Mouse (Mus musculus): ENCODE data around the gene Vps26b.

The Vps26b gene

DNA sequence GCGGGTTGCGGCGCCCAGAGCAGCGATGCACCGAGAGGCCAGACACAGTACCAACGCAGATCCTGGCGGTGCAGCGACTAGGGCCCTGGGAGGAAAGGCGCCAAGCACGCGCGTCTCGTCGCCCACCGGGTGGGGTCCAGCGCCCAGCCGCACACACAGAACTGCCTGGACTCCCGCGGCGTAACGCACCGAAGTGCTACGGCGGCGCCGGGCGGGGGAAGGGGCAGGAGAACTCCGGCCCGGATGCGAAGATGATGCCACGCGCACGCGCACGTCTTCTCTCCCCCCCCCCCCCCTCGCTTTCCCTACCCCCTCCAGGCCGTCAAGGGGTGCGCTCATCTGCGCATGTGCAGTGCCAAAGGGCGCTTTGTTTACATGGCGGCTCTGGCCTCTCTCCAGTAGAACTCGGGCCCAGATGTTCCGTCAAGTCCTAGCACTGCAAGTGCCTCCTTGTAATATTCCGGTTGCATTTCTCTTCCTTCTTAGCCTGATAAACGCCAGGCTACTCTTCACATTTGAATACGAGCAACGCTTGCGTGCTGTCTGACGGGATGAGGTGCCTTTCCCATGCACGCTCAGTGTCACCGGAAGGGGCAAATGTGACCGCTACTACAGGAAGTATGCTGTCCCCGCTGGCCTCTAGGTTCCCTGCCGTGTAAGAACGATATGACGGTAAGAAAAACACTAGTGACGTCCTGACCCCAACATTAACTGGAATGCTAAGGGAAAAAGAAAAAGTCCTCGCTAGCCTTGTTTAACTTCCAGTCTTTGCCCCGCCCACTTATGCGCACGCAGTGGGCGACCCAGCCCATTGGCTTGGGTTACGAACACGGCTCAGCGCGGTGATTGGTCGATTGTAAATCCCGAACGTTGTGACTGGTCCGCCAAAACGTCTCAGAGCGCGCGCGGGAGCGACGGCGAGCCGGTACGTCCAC is at the start of gene Vps26b, which contains the start of gene Ncapd3:
Gene Vps26b (minus strand): TSS at position 238 of the 935 bp plus-strand sequence.
Gene Ncapd3 (plus strand): TSS at position 348 of the 935 bp plus-strand sequence.
- peak; percentile 98 for DNase-seq

DNA sequence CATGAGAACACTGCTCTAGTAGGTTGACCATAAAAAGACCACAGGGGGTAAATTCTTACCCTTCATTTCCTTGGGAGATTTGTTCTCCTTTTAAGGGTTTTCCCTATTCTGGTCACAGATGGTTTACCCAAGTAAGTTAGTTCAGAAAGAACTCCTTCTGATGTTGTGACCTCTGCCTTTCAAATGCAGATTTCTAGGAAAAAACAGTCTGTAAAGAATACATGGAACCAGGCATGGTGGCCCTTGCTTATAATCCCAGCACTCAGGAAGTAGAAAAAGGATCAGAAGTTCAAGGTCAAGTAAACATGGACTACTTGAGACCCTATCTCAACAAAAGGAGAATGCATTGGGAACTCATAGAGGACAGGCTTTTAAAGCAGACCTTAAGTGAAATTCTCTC is 45.9 kb upstream of the Vps26b start:
- DNase-seq, result no peak

DNA sequence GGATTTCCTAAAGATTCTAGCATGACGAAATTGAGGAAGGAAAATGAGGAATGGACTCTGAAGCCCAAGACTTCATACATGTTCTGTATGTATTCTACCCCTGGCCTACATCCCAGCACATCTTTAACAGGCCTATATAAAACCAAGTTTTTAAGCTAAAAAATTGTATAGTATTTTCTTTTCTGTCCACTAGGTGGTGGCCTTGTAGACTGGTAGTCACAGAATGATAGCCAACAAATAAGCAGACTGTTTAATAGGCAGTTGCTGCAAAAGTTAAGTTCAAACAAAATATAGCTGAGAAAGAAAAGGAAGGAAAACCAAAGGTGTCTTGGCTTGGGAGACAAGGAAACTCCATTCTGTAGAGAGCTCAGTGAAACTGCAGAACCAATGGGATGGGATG is 44.8 kb upstream of the Vps26b start:
- no peak for DNase-seq

DNA sequence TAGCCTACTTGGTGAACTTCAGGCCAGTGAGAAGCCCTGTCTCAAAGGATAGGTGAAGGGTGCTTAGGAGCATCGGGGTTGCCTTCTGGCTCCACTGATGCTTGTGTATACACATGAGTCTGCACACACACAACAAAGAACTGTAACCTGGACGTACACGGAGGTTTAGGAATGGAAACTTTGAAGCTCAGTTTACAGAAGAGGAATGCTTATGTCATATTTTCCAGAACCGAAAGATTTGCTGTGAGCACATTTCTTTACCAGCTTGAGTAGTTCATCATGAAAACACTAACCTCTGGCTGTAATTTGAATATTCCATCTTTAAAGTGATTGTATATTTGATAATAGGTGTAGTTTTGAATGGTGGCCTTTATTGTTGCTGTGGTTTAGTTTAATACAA is 41.0 kb upstream of the Vps26b start:
- DNase-seq, result no peak

DNA sequence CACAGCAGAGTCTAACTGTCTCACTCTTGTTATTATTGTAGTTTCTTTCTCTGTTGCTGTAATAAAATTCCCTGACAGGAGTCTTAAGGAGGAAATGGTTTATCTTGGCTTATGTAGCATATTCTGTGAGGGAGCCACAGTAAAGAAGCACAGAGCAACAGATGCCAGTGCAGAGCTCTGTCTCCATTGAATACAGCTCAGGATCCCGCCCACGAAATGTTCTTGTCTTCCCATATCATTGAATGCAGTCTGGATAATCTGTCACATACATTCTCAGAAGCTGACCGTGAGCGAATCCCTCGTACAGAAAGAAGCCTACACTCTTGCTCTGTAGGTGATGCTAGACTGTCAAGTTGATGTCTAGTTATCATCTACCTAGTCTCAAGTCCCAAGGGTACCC is 28.5 kb upstream of the Vps26b start:
- DNase-seq, result no peak

- DNase-seq, result no peak
These were observed 19.6 kb upstream of the Vps26b start for GRCm38 (mm10) chr9:27049492-27049891.

- no peak for DNase-seq
These were observed 14.0 kb upstream of the Vps26b start for GRCm38 (mm10) chr9:27043892-27044291.

DNA sequence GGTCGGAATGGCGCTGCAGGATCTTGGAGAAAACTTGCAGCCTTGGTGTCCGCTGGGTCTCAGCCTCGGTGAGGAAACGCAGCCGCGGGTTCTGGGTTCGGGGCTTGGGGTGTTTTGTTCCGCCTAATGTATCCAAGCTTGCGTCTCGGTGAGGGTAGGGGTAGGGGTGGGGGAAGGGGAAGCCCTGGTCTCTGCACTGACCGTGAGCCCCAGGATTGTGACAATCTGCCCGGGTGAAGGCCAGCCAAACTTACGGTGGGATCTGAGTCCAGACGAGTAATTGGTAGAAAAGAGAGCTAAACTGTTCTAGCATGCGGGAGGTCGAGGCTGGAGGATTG is 867 bp upstream of the Vps26b start:
- no peak for DNase-seq

DNA sequence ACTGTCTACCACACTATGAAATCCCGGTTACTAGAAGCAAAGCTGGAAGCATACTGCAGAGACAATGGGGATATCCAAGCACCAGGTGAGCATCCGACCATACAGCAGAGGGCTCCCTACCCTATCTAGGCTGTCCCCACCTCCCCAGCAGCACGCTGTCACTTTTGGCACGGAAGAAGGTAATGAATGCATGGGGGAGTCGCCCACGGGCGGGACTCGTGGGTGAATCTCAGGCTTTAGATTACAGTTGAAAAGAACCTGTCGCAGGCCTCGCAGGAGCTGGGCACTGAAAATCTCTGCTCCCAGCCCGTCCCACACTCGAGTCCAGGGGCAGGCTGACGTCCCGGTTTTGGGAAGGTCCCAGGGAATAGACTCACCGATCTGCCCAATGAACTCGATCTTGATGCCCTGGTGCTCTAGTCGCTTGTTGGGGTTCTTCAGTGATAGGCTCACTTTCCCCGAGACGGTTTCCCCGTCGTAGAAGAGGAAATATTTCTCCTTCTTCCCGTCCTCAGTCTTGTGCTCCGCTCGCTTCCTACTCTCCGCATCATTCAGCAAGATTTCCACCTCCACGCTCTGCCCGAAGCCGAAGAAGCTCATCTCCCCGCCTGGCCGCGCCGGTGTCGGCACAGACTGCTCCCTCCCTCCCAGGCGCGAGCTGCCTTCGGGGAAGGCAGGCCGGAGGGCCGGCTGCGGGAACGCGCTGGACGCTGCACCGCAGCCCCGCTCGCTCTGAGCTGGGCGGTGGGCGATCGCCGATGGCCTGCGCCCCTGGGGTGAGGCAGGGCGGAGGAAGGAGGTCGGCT is 640 bp downstream of the Vps26b start:
- DNase-seq, result peak; percentile 57

DNA sequence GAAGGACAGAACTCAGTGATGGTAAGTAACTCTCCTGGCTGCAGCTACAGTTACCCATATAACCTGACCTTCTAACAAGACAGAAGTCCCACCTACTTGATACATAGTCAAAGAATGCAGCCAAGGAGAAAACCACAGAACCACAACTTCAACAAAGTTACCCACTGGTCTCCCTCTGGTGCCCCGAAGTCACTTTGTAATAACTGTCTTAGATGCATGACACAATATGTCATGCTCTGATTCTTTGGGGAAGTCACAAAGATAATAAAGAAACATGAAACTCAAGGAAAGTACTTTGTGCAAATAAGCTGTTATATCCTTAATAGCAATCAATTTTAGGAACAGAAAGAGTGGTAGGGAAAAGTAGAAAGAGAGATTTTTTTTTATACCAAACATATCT is 3.2 kb downstream of the Vps26b start:
- DNase-seq, result no peak

DNA sequence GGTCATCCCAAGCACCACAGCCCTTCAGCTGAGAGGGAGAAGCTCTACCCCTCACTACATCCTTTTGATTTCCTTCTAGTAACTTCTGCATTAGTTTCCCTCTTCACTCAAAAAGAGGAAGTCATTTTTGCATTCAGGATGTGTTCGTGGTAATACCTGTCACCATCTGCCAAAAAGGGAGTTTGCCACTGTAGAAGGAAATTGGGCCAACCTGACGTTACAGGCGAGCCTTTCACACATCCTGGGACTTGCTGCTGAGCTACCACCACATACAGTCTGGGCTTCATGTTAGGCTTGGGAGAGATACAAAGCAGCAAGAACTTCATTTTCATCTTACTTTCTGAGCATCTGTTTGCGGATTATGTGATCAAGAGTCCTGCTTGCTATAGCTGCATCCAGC is 6.2 kb downstream of the Vps26b start:
- no peak for DNase-seq

DNA sequence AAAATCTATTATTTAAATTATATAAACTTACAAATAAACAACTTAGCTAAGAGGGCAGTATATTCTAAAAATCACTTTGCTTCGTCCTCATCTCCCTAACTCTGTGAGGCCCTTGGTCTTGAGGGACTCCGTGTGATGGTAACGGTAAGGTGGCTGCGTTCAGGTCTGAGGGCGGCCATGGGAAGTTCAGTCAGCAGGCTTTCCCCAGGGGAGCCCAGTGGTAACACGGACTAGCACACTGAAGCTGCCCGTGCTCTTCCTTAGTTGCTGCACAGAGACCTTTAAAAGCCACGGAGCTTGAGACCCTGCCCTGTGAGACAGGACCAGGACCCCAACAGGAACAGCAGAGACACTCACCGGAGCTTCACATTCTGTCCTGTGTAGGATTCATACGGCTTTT is 10.9 kb downstream of the Vps26b start:
- no peak for DNase-seq

DNA sequence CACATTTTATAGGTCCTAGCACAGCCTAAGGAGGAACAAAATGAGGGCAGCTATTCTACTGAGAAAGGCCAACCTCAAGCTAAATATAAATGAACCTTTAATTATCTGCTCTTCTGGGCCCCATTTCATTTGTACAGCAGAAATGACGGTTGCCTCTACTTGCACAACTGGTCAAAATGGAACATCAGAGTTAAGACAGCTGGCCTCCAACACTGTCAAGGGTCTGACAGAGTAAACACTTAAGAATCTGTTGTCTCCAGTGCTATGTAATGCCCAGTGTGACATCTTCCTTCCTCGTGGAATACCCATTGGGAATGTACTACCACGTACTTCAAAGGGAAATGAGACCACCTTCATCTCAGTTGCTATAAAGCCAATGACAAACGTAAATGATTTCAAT is 18.3 kb downstream of the Vps26b start:
- DNase-seq, result no peak

DNA sequence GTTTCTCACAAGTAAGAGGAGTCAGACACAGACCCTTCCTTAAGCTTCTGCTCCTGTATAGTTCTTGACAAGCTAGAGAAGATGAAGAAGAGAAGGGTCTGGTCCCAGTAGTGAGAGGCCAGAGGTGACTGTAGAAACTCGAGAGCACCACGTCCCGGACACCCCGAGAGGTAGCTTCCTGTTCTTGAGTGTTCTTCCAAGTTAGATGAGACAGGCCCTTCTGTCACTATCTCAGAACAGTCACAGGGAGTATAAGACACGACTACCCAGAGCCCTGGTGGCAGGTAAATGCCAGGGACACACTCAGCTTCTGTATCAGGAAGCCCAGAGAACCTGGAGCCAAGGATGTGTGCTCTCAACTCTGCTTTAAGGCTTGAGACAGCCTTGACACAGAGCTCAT is 20.6 kb downstream of the Vps26b start:
- no peak for DNase-seq

- DNase-seq, result no peak
These were observed 23.0 kb downstream of the Vps26b start for GRCm38 (mm10) chr9:27006866-27007265.

- no peak for DNase-seq
These were observed 23.9 kb downstream of the Vps26b start for GRCm38 (mm10) chr9:27005933-27006332.

DNA sequence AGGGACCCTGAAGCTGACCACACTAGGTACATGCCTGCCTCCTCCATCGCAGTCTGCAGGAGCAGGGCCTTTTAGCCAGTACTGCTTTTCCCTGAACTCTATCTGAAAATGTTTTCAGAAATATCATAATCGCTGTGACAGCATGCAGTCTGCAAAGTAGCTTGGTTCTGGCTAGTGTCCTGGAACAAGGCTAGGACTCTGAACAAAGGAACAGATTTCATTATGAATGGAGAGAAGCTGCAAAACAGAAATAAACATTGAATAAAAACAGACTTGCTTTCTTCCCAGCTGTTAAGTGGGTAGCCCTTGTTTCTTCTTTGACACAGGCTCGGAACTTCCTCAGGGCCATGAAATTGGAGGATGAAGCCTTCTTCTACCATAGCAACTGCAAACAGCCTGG is 24.6 kb downstream of the Vps26b start:
- no peak for DNase-seq

- DNase-seq, result peak; percentile 99
These were observed 30.1 kb downstream of the Vps26b start, which contains the start of the genes Acad8 and Thyn1 for GRCm38 (mm10) chr9:26999461-27000395. Acad8 (minus strand) TSS chr9:26999566. Thyn1 (plus strand) TSS chr9:26999710.

DNA sequence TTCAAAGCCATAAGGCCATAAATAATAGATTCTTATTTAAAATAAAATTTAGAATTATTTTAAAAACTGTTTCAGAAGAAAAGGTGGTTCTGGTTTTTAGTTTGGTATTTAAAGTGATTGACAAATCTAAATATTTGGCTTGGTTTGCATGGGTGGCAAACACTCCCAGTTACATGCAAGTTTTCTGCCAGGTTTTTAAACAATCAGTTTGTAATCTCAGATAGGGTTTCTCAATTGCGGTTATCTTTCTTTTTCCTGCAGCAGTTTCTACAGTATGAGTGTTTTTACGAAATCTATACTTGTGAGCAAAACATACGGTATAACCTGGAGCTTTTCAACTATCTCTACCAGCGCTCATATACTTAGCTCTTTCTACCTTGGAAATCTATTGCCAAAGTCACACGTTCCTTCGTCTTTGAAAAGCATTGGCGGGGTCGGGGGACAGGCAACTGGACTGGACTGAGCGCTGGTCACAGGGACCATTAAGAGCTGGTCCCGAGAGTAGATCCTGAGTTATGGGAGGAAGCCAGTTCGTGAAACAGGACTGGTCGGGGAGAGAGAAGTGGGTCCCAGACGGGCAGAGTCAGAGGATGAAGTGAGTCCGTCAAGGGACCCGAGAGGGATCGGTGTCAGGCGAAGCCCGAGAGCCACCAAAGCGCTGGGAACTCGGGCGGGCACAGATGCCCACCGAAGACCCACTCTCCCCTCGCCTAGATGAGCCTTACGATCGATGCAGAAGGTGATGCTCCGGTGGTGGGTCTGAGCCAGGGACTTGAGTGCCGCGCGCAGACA is 31.0 kb downstream of the Vps26b start:
- no peak for DNase-seq

- no peak for DNase-seq
These were observed 32.4 kb downstream of the Vps26b start for GRCm38 (mm10) chr9:26997501-26997900.

DNA sequence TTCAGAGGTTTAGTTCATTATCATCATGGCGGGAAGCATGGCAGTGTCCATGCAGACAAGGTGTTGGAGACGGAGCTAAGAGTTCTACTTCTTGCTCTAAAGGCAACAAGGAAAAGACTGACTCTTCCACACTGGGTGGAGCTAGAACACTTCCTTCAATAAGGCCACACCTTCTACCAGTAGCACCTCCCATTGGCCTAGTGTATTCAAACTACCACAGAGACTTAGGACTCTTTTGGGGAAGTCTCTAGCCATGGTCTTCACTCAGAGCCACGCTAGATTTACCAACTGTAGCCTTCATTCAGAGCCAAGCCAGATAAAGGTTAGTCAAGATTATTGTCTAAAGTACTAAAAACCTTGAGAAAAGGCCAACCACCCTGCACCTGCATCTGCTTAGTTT is 32.8 kb downstream of the Vps26b start:
- DNase-seq, result no peak

- no peak for DNase-seq
These were observed 36.0 kb downstream of the Vps26b start for GRCm38 (mm10) chr9:26993900-26994299.
